Mouse (Mus musculus): ENCODE results near the gene Gm21883.
"Not testable (repeated sequence)": the region's sequence is repeated elsewhere in the genome, so short reads cannot be mapped to it uniquely, and the experiment has no call there.

Gm21883 gene

DNA sequence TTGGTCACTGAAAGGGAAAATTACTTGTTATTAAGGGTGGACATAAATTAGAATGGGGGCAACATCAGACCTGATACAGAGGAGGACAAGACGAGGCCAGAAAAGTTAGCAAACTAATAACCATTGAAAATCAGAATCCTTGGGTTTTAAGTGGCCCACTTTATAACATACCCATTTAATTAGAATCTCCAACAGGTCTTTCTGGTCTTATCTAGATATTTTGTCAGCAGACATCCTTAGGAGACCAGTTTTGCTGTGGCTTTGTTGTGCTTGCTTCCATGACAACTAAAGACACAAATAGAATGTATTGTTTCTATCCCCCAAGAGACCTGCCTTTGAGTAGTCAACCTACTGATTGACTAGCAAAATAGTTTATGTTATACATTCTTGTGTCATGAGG, at the start of gene Gm21883:
Gm21883 (minus strand) TSS at position 101 of the 400 bp plus-strand sequence.
- DNase-seq (ENCODE audit: low spot score in 2 of 2) = not testable (repeated sequence)

DNA sequence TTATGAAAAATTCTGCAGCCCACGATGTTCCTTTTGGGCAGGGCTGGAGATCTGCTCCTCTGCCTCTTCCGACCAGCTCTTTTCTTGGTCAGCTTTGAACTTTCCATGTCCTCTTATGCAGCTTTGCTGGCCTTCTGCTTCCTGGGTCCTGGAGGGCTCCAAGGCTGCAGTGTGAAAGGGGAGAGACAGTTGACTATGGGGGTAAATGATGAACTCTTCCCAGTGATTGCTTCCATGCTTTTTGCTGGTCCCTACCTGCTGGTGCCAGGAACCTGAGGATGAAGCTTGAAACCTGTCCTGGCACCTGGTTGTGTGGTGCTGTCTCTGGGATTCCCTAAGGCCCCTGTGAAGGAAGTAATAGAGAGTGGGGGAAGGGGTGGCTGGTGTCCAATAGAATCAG, 44.7 kb upstream of the Gm21883 start, which contains the start of gene Spin2e:
Spin2e (minus strand) TSS at position 101 of the 400 bp plus-strand sequence.
- DNase-seq (ENCODE audit: low spot score in 2 of 2) = not testable (repeated sequence)
